Mouse (Mus musculus): Measurements from ENCODE around the gene Herpud2.

DNA sequence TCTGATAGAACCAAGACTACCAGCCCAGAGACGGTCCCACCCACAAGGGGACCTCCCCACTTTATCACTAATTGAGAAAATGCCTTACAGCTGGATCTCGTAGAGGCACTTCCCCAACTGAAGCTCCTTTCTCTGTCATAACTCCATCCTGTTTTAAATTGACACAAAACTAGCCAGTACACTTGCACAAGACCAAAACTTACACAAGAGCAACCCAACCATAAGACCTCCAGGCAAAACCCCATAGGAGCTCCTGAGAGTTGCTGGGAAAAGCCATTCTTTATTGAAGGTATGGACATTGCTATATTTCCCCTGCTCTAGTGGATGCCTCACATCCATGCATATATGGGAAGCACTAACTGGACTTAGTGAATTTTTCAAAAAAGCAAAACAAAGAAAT, 27.6 kb downstream of the Herpud2 start:
- TF ChIP-seq EP300 (IDR thresholded peaks at IDR 0.05; ENCODE audit: insufficient read depth, low read depth, low read length) (no peak), CTCF (IDR thresholded peaks at IDR 0.05) (no peak), POLR2A (IDR thresholded peaks at IDR 0.05; ENCODE audit: insufficient read depth, low read depth, low read length) (no peak)
